Mouse (Mus musculus) lung, adult 2 months (tissue): ENCODE measurements around the gene 2310079G19Rik.

Source experiments
- CTCF ChIP-seq: fragments of 200-500 bp; IDR thresholded peaks from 2 replicates; pipeline ENCODE4 v1.5.1; 2011; ENCODE audit warnings: mild to moderate bottlenecking, low read length, control low read depth; ENCODE audit not compliant: insufficient read depth
- POLR2A ChIP-seq: fragments of 200-500 bp; IDR thresholded peaks from 2 replicates; pipeline ENCODE4 v1.6.1; 2011; ENCODE audit warnings: low read depth, mild to moderate bottlenecking, control low read depth, low read length, borderline replicate concordance; ENCODE audit errors: extremely low read depth

DNA sequence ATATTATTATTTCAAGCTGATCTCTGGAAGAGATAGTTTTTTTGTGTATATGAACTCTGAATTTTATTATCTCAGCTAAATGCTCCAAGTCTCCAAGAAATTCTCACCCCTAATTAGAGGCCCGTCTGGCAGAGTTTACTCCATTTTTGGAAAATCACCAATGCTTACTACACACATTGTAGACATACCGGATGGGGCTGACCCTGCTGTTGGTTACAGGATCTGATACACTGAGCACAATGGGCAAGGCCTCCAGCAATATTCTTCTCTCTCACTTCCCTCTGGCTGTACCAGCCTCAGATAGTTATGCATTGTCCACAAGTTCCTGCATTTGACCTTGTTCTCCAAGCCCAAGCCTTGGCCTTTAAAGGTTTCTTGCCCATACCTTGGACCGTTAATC, 12.6 kb upstream of the 2310079G19Rik start:
- TF ChIP-seq CTCF = no peak
- no peak for TF ChIP-seq POLR2A
